Mouse (Mus musculus): ENCODE data around the gene Ccnd1. TPM values are rescaled to one million over a fixed set of nuclear protein-coding genes. Genes with fewer than 3 reads are reported as not detected.
"Not testable (repeated sequence)": the region's sequence is repeated elsewhere in the genome, so short reads cannot be mapped to it uniquely, and the experiment has no call there.

Gene Ccnd1
- polyA plus RNA-seq, 1 experiment from 2014 or later, result 72.2 TPM

- Histone ChIP-seq H3K4me3 (ENCODE audit: low read length) (no peak overlapping the region), H3K4me2 (ENCODE audit: low read depth, low read length) (no peak overlapping the region), H3K27me3 (replicated peaks; ENCODE audit: control insufficient read depth, insufficient read depth, low read length) (peaks cover 48% of the 10 kb centered on the region), H3K27ac (ENCODE audit: low read length) (no peak overlapping the region), H3K9ac (ENCODE audit: low read depth, low read length) (no peak overlapping the region), H3K9me3 (ENCODE audit: control insufficient read depth, low read length) (no peaks in the 10 kb centered on the region), H3K4me1 (ENCODE audit: control insufficient read depth, insufficient read depth, low read length) (peaks cover 16% of the 10 kb centered on the region), H3K36me3 (ENCODE audit: control insufficient read depth, insufficient read depth, low read length) (no peaks in the 10 kb centered on the region)
- WGBS, result 65% methylated on average over 6 of the region's 6 CpGs
- no peak for ATAC-seq
These were observed 41.2 kb downstream of the Ccnd1 start for GRCm38 (mm10) chr7:144898506-144898905.

- under 1% methylated on average over 65 of the region's 65 CpGs for WGBS
- H3K4me3 ChIP-seq (ENCODE audit: low read length), result peak within 1 kb of the TSS; percentile 43
- ATAC-seq, result peak; percentile 29
- peak within 1 kb of the TSS; percentile 53 for H3K9ac ChIP-seq (ENCODE audit: low read depth, low read length)
- H3K4me1 ChIP-seq (ENCODE audit: control insufficient read depth, insufficient read depth, low read length), result peaks cover 16% of the 10 kb centered on the region
- no peaks in the 10 kb centered on the region for H3K36me3 ChIP-seq (ENCODE audit: control insufficient read depth, insufficient read depth, low read length)
- no peaks in the 10 kb centered on the region for H3K9me3 ChIP-seq (ENCODE audit: control insufficient read depth, low read length)
- peak within 1 kb of the TSS; percentile 70 for H3K4me2 ChIP-seq (ENCODE audit: low read depth, low read length)
- H3K27ac ChIP-seq (ENCODE audit: low read length), result no peak within 1 kb of the TSS
- peaks cover 48% of the 10 kb centered on the region for H3K27me3 ChIP-seq (replicated peaks; ENCODE audit: control insufficient read depth, insufficient read depth, low read length)
These were observed 43.2 kb downstream of the Ccnd1 start, which contains the start of gene Fgf15 for GRCm38 (mm10) chr7:144896294-144897218. Fgf15 (plus strand) TSS chr7:144896531.

- 1% methylated on average over 37 of the region's 37 CpGs for WGBS
- H3K27ac ChIP-seq (ENCODE audit: low read length), result no peak overlapping the region
- H3K4me3 ChIP-seq (ENCODE audit: low read length), result peak overlapping the region; percentile 43
- peak overlapping the region; percentile 70 for H3K4me2 ChIP-seq (ENCODE audit: low read depth, low read length)
- peaks cover 48% of the 10 kb centered on the region for H3K27me3 ChIP-seq (replicated peaks; ENCODE audit: control insufficient read depth, insufficient read depth, low read length)
- H3K9me3 ChIP-seq (ENCODE audit: control insufficient read depth, low read length), result no peaks in the 10 kb centered on the region
- H3K36me3 ChIP-seq (ENCODE audit: control insufficient read depth, insufficient read depth, low read length), result no peaks in the 10 kb centered on the region
- H3K9ac ChIP-seq (ENCODE audit: low read depth, low read length), result peak overlapping the region; percentile 53; the same call in 1 of the 2 replicates
- ATAC-seq, result peak; percentile 82
- H3K4me1 ChIP-seq (ENCODE audit: control insufficient read depth, insufficient read depth, low read length), result peaks cover 16% of the 10 kb centered on the region
These were observed 44.2 kb downstream of the Ccnd1 start for GRCm38 (mm10) chr7:144895305-144896111.

- Histone ChIP-seq H3K9me3 (ENCODE audit: control insufficient read depth, low read length) (no peaks in the 10 kb centered on the region), H3K4me1 (ENCODE audit: control insufficient read depth, insufficient read depth, low read length) (peaks cover 16% of the 10 kb centered on the region), H3K27me3 (replicated peaks; ENCODE audit: control insufficient read depth, insufficient read depth, low read length) (peaks cover 48% of the 10 kb centered on the region), H3K36me3 (ENCODE audit: control insufficient read depth, insufficient read depth, low read length) (no peaks in the 10 kb centered on the region), H3K4me3 (ENCODE audit: low read length) (no peak overlapping the region), H3K27ac (ENCODE audit: low read length) (no peak overlapping the region), H3K4me2 (ENCODE audit: low read depth, low read length) (peak overlapping the region; percentile 70; the same call in 1 of the 2 replicates), H3K9ac (ENCODE audit: low read depth, low read length) (no peak overlapping the region)
- no peak for ATAC-seq
- 9% methylated on average over 4 of the region's 4 CpGs for WGBS
These were observed 45.0 kb downstream of the Ccnd1 start for GRCm38 (mm10) chr7:144894706-144895105.

- ATAC-seq, result no peak
- Histone ChIP-seq H3K36me3 (ENCODE audit: control insufficient read depth, insufficient read depth, low read length) (no peaks in the 10 kb centered on the region), H3K4me1 (ENCODE audit: control insufficient read depth, insufficient read depth, low read length) (peaks cover 16% of the 10 kb centered on the region), H3K27me3 (replicated peaks; ENCODE audit: control insufficient read depth, insufficient read depth, low read length) (peaks cover 47% of the 10 kb centered on the region), H3K4me3 (ENCODE audit: low read length) (no peak overlapping the region), H3K27ac (ENCODE audit: low read length) (no peak overlapping the region), H3K4me2 (ENCODE audit: low read depth, low read length) (no peak overlapping the region), H3K9me3 (ENCODE audit: control insufficient read depth, low read length) (no peaks in the 10 kb centered on the region), H3K9ac (ENCODE audit: low read depth, low read length) (no peak overlapping the region)
- 5% methylated on average over 5 of the region's 5 CpGs for WGBS
These were observed 45.5 kb downstream of the Ccnd1 start for GRCm38 (mm10) chr7:144894191-144894590.

GRCm38 (mm10) chr7:144892322-144892721, 47.4 kb downstream of the Ccnd1 start:
- no peak overlapping the region for H3K4me3 ChIP-seq (ENCODE audit: low read length)
- ATAC-seq, result no peak
- 41% methylated on average over 6 of the region's 6 CpGs for WGBS

GRCm38 (mm10) chr7:144891863-144892262, 47.9 kb downstream of the Ccnd1 start:
- no peaks in the 10 kb centered on the region for H3K36me3 ChIP-seq (ENCODE audit: control insufficient read depth, insufficient read depth, low read length)
- no peak overlapping the region for H3K4me2 ChIP-seq (ENCODE audit: low read depth, low read length)
- 59% methylated on average over 2 of the region's 2 CpGs for WGBS
- H3K4me3 ChIP-seq (ENCODE audit: low read length), result no peak overlapping the region
- H3K4me1 ChIP-seq (ENCODE audit: control insufficient read depth, insufficient read depth, low read length), result peaks cover 12% of the 10 kb centered on the region
- H3K9me3 ChIP-seq (ENCODE audit: control insufficient read depth, low read length), result no peaks in the 10 kb centered on the region
- peaks cover 31% of the 10 kb centered on the region for H3K27me3 ChIP-seq (replicated peaks; ENCODE audit: control insufficient read depth, insufficient read depth, low read length)
- no peak overlapping the region for H3K9ac ChIP-seq (ENCODE audit: low read depth, low read length)
- no peak for ATAC-seq
- no peak overlapping the region for H3K27ac ChIP-seq (ENCODE audit: low read length)

More at GRCm38 (mm10) chr7:144892322-144892721, 47.4 kb downstream of the Ccnd1 start:
- peaks cover 16% of the 10 kb centered on the region for H3K4me1 ChIP-seq (ENCODE audit: control insufficient read depth, insufficient read depth, low read length)
- no peaks in the 10 kb centered on the region for H3K9me3 ChIP-seq (ENCODE audit: control insufficient read depth, low read length)
- H3K27ac ChIP-seq (ENCODE audit: low read length), result no peak overlapping the region
- H3K27me3 ChIP-seq (replicated peaks; ENCODE audit: control insufficient read depth, insufficient read depth, low read length), result peaks cover 36% of the 10 kb centered on the region
- H3K36me3 ChIP-seq (ENCODE audit: control insufficient read depth, insufficient read depth, low read length), result no peaks in the 10 kb centered on the region
- no peak overlapping the region for H3K9ac ChIP-seq (ENCODE audit: low read depth, low read length)
- H3K4me2 ChIP-seq (ENCODE audit: low read depth, low read length), result no peak overlapping the region

- H3K36me3 ChIP-seq (ENCODE audit: control insufficient read depth, insufficient read depth, low read length); ATAC-seq; H3K4me1 ChIP-seq (ENCODE audit: control insufficient read depth, insufficient read depth, low read length); H3K9me3 ChIP-seq (ENCODE audit: control insufficient read depth, low read length); H3K9ac ChIP-seq (ENCODE audit: low read depth, low read length); H3K4me3 ChIP-seq (ENCODE audit: low read length); H3K27ac ChIP-seq (ENCODE audit: low read length); H3K4me2 ChIP-seq (ENCODE audit: low read depth, low read length): not testable (repeated sequence)
- WGBS, result 88% methylated on average over 1 of the region's 1 CpGs
- peaks cover 20% of the 10 kb centered on the region for H3K27me3 ChIP-seq (replicated peaks; ENCODE audit: control insufficient read depth, insufficient read depth, low read length)
These were observed 49.1 kb downstream of the Ccnd1 start for GRCm38 (mm10) chr7:144890661-144891060.

Measured in intestine, embryonic 16.5 days (tissue).